Mouse (Mus musculus) neural tube, embryonic 11.5 days (tissue): ENCODE results near the gene Igf2bp2. TPM values are rescaled to one million over a fixed set of nuclear protein-coding genes. Genes with fewer than 3 reads are reported as not detected.

Experiments used
- ATAC-seq: fragments of 200-750 bp; cut with Nextera tagmentation; 2 replicates; pipeline ENCODE4 v1.8.0; 2017; ENCODE audit warnings: moderate number of reproducible peaks, mild to moderate bottlenecking, moderate TSS enrichment, moderate library complexity; ENCODE audit not compliant: insufficient read depth, low FRiP score, low TSS enrichment
- DNase-seq: peaks from one replicate; pipeline ENCODE4 v3.0.0-alpha.2; 2015; ENCODE audit warnings: low spot score
- H3K27ac ChIP-seq: fragments of 300-500 bp; sonication (generic); 2 replicates; pipeline ENCODE4 v1.5.1; 2014; ENCODE audit warnings: low read depth, mild to moderate bottlenecking, low read length
- H3K27me3 ChIP-seq: fragments of 300-500 bp; sonication (generic); 2 replicates; pipeline ENCODE4 v1.6.1; 2014; ENCODE audit warnings: mild to moderate bottlenecking, low read length, mixed read lengths; ENCODE audit not compliant: control insufficient read depth, insufficient read depth
- H3K36me3 ChIP-seq: fragments of 300-500 bp; sonication (generic); 2 replicates; pipeline ENCODE4 v1.6.1; 2014; ENCODE audit warnings: mild to moderate bottlenecking, low read length, moderate library complexity, mixed read lengths; ENCODE audit not compliant: control insufficient read depth, insufficient read depth
- H3K4me1 ChIP-seq: fragments of 300-500 bp; sonication (generic); 2 replicates; pipeline ENCODE4 v1.6.1; 2014; ENCODE audit warnings: low read length, mixed read lengths; ENCODE audit not compliant: control insufficient read depth, insufficient read depth
- H3K4me2 ChIP-seq: fragments of 300-500 bp; sonication (generic); 2 replicates; pipeline ENCODE4 v1.6.1; 2014; ENCODE audit warnings: low read depth, mild to moderate bottlenecking, moderate library complexity
- H3K4me3 ChIP-seq: fragments of 300-500 bp; sonication (generic); 2 replicates; pipeline ENCODE4 v1.5.1; 2014; ENCODE audit warnings: low read depth, low read length
- H3K9ac ChIP-seq: fragments of 300-500 bp; sonication (generic); 2 replicates; pipeline ENCODE4 v1.6.1; 2014; ENCODE audit warnings: mild to moderate bottlenecking, low read length
- H3K9me3 ChIP-seq: fragments of 300-500 bp; sonication (generic); 2 replicates; pipeline ENCODE4 v1.6.1; 2016; ENCODE audit warnings: low read length; ENCODE audit not compliant: control insufficient read depth
- WGBS: fragments of 180-500 bp; shearing (Covaris S2); extraction: QIAGEN DNeasy Blood & Tissue Kit; methylation state at CpG from one replicate; pipeline ENCODE4 v1.1.7; 2014; 5-methylcytosine and 5-hydroxymethylcytosine counted together
- polyA plus RNA-seq: library from polyadenylated mRNA; unstranded; fragments of >200 nt; fragmentation: Nextera tagmentation; extraction: Ambion mirVana; gene quantifications from 2 replicates; pipeline ENCODE4 v1.2.1, GENCODE M21; 2014

The Igf2bp2 gene
- 141 and 143 TPM in 2 replicates for polyA plus RNA-seq

DNA sequence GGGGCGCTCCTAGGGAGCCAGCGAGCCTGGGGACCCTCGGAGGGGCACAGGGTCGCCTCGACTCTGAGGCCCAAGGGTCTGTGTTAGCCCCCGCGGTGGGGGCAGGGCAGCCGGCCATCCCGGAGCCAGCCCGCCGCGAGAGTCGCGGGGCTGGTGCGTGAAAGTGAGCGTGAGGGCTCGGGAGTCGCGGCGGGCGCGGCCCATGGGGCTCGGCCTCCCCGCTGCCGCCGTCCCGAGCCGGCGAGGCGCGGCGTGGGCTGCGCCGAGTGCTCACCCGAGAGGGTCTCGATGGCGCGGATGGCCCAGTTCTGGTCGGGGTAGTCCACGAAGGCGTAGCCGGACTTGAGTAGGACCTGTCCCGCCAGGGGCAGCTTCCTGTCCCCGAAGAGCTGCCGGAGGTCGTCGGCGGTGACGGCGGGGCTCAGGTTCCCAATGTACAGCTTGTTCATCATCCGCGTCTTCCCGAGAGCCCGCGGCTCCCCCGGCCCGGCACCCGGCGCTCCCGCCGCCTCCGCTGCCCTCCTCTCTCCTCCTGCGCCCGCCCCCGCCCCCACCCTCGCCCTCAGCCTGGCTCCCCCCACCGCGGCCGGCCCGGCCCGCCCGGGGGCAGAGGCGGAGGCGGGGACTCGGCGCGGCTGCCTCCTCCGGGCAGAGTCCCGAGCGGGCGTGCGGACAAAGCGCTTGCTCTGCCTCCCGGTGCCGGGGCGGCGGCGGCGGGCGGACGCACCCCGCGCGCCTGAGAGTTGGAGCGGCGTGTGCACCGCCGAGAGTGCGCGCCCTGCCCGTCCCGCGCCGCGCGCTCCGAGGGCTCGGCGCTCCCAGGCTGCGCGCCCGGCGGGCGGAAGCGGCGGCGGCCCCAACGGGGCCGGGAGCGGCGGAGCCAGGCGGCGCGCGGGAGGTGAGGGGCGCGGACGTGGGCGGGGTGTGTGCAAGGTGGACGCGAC lies at the start of gene Igf2bp2:
TSS of gene Igf2bp2 (minus strand) at position 788 of the 944 bp plus-strand sequence.
- under 1% methylated on average over 81 of the region's 131 CpGs for whole genome bisulfite sequencing

DNA sequence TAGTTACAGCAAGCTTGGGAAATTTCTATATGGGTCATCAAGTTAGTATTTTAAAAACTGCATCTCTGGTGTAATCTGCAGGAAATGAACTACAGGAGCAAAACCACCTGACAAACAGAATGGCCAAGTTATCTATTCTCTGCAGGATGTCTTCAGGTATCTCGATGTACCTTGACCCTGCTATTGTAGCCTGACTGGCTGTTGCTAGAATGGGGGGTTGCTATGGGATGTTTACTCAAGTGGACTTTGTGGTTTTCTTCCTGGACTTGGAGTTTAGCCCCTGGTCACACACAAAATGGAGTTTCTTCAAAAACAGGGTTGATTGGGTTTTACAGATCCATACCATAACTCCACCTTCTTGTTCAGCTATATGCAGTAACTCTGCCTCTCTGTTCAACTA lies 40.4 kb upstream of the Igf2bp2 start:
- no peak overlapping the region for H3K4me3 ChIP-seq
- no peaks in the 10 kb centered on the region for H3K27me3 ChIP-seq
- no peak overlapping the region for H3K9ac ChIP-seq
- DNase-seq (no peak), ATAC-seq (no peak)
- H3K4me2 ChIP-seq: no peak overlapping the region
- no peak overlapping the region for H3K27ac ChIP-seq
- no peaks in the 10 kb centered on the region for H3K36me3 ChIP-seq
- 88% methylated on average over 1 of the region's 1 CpGs for WGBS
- no peaks in the 10 kb centered on the region for H3K9me3 ChIP-seq
- H3K4me1 ChIP-seq: no peaks in the 10 kb centered on the region

More for the DNA sequence above, at the start of gene Igf2bp2:
- DNase-seq (peak; percentile 82), ATAC-seq (peak; percentile 75)
- Histone ChIP-seq H3K9me3 (no peaks in the 10 kb centered on the region), H3K4me1 (peaks cover 7% of the 10 kb centered on the region; the same call in 1 of the 2 replicates), H3K4me3 (peak within 1 kb of the TSS; percentile 99), H3K36me3 (no peaks in the 10 kb centered on the region), H3K4me2 (peak within 1 kb of the TSS; percentile 91), H3K9ac (peak within 1 kb of the TSS; percentile 94), H3K27me3 (no peaks in the 10 kb centered on the region), H3K27ac (peak within 1 kb of the TSS; percentile 91)

DNA sequence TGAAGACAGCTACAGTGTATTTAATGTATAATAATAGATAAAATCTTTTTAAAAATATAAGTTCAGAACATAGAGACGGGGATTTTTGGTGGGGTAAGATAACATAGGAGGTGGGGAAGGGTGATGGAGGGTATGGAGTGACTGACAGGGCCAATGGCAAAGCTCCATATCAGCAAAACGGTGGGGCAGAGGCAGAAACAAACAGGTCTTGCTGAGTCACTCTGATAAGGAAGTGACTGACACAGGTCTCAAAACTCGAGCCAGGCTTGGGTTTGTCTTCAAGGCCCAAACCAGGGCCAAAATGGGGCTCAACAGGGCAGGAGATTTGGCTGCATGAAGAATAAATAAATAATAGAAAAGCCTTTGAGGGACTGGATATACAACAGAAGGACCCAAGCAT lies 38.8 kb upstream of the Igf2bp2 start:
- no peak overlapping the region for H3K4me2 ChIP-seq
- DNase-seq (no peak), ATAC-seq (no peak)
- H3K36me3 ChIP-seq: no peaks in the 10 kb centered on the region
- H3K9me3 ChIP-seq: no peaks in the 10 kb centered on the region
- no peak overlapping the region for H3K4me3 ChIP-seq
- H3K27me3 ChIP-seq: no peaks in the 10 kb centered on the region
- no peaks in the 10 kb centered on the region for H3K4me1 ChIP-seq
- no peak overlapping the region for H3K27ac ChIP-seq
- WGBS: 71% methylated on average over 3 of the region's 3 CpGs
- H3K9ac ChIP-seq: no peak overlapping the region

DNA sequence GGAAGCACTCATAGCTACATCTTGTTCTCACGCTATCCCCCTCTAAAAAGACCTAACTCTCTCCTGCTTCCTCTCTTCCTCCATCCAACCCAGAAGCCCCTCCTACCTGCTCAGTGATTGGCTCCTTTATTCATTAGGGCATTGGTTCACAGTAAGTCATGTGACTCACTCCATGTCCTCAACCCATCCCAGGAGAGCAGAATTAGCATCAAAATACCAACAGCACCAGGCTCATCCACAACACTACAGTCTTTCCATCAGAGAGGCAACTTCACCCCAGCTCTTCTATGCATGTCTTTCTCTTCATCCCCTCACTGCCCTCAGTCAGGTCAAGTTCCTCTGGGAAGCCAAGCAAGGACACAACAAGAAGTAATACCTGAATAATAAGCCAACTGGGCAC lies 37.4 kb upstream of the Igf2bp2 start:
- DNase-seq (no peak), ATAC-seq (no peak)
- H3K4me3 ChIP-seq: no peak overlapping the region
- no peak overlapping the region for H3K9ac ChIP-seq
- no peaks in the 10 kb centered on the region for H3K36me3 ChIP-seq
- no peak overlapping the region for H3K4me2 ChIP-seq
- H3K27ac ChIP-seq: no peak overlapping the region
- WGBS: 39% methylated on average over 1 of the region's 1 CpGs
- no peaks in the 10 kb centered on the region for H3K27me3 ChIP-seq
- no peaks in the 10 kb centered on the region for H3K4me1 ChIP-seq
- no peaks in the 10 kb centered on the region for H3K9me3 ChIP-seq

DNA sequence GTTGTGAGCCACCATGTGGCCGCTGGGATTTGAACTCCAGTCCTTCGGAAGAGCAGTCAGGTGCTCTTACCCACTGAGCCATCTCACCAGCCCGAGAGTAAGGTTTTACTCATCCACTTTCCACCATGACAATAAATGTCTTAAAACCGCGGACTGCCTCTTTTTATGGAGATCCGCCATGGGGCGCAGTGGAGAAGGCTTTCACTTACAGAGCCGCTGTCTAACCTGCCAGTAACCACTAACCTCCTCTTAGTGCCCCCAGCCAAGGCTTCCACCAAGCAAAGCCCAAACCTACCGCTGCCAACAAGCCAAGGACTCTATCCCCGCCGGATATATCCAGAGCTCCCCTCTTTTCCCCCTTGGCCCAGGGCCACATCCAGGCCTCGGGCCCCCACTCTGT lies 24.3 kb upstream of the Igf2bp2 start:
- 84% methylated on average over 12 of the region's 12 CpGs for WGBS
- H3K27ac ChIP-seq: no peak overlapping the region
- ATAC-seq (no peak), DNase-seq (no peak)
- H3K4me2 ChIP-seq: no peak overlapping the region
- H3K9me3 ChIP-seq: no peaks in the 10 kb centered on the region
- H3K36me3 ChIP-seq: no peaks in the 10 kb centered on the region
- no peaks in the 10 kb centered on the region for H3K27me3 ChIP-seq
- no peaks in the 10 kb centered on the region for H3K4me1 ChIP-seq
- no peak overlapping the region for H3K9ac ChIP-seq
- no peak overlapping the region for H3K4me3 ChIP-seq

DNA sequence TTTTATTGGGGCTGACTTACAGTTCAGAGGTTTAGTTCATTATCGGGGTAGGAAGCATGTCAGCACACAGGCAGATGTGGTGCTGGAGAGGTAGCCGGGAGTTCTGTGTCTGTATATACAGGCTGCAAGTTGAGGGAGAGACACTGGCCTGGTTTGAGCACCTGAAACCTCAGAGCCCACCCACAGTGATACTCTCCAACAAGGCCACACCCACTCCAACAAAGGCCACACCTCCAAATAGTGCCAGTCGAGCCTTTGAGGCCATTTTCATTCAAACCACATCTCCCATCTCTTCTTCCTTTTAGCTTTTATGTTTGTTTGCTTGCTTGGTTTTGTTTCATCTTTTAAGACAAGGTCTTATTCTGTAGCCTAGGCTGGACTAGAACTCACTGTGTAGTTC lies 22.3 kb upstream of the Igf2bp2 start:
- Histone ChIP-seq H3K36me3 (no peaks in the 10 kb centered on the region), H3K4me3 (no peak overlapping the region), H3K9ac (no peak overlapping the region), H3K27ac (no peak overlapping the region), H3K27me3 (no peaks in the 10 kb centered on the region), H3K4me1 (no peaks in the 10 kb centered on the region), H3K4me2 (no peak overlapping the region), H3K9me3 (no peaks in the 10 kb centered on the region)
- WGBS: 85% methylated on average over 3 of the region's 3 CpGs
- ATAC-seq: no peak
- DNase-seq: no peak

DNA sequence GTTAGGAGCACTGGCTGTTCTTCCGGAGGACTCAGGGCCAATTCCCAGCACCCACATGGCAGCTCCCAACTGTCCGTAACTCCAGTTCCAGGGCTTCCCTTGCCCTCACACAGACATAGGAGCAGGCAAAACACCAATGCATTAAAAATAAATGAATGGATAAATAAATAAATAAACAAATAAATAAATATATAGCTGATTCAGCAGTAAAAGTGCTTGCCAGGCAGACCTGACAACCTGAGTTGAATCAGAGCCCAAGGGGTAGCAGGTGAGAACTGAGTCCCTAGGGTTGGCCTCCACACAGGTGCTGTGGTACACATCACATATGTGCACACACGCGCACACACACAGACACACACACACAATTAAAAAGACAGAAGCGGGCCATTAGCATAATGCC lies 21.0 kb upstream of the Igf2bp2 start:
- H3K4me2 ChIP-seq: no peak overlapping the region
- no peaks in the 10 kb centered on the region for H3K4me1 ChIP-seq
- H3K9ac ChIP-seq: no peak overlapping the region
- no peaks in the 10 kb centered on the region for H3K27me3 ChIP-seq
- H3K36me3 ChIP-seq: no peaks in the 10 kb centered on the region
- ATAC-seq: no peak
- no peaks in the 10 kb centered on the region for H3K9me3 ChIP-seq
- H3K27ac ChIP-seq: no peak overlapping the region
- DNase-seq: no peak
- no peak overlapping the region for H3K4me3 ChIP-seq
- WGBS: 96% methylated on average over 5 of the region's 5 CpGs

DNA sequence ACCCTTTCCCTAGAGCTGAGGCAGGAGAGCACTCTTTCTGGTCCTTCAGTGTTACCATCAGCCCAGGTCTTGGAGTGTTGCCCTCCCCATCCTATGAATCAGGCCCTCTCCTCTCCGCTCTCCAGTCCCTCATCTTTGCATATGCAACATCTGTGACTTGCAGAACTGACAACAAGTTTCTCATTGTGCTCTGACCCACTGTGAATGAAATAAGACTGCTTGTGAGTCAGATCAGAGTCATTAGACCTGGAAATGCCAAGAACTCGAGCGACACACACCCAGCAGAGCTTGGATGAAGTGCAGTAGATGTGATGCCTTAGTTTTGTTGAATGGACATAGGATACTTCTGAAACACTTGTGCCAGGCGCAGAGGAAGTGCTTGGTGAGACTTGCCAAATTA lies 19.2 kb upstream of the Igf2bp2 start:
- Histone ChIP-seq H3K27ac (no peak overlapping the region), H3K4me2 (no peak overlapping the region), H3K9me3 (no peaks in the 10 kb centered on the region), H3K36me3 (no peaks in the 10 kb centered on the region), H3K4me3 (no peak overlapping the region), H3K9ac (no peak overlapping the region), H3K27me3 (no peaks in the 10 kb centered on the region), H3K4me1 (no peaks in the 10 kb centered on the region)
- DNase-seq (no peak), ATAC-seq (no peak)
- WGBS: 86% methylated on average over 4 of the region's 4 CpGs

DNA sequence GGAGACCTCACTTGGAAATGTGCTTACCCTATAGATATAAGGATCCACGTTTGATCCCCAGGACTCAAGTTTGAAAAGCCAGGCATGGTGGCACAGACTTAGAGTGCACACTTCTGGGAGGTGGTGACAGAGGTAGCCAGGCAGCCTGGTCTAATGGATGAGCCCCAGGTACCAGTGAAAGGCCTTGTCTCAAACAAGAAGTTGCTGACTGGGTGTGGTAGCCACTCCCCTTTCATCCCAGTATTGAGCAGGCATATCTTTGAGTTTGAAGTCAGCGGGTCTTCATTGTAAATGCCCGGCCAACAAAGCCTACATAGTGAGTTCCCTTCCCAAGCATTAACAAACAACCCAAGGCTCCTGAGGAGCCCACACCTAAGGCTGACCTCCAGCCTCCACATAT lies 15.7 kb upstream of the Igf2bp2 start:
- H3K4me3 ChIP-seq: no peak overlapping the region
- no peaks in the 10 kb centered on the region for H3K9me3 ChIP-seq
- no peak overlapping the region for H3K9ac ChIP-seq
- H3K36me3 ChIP-seq: no peaks in the 10 kb centered on the region; the same call in 1 of the 2 replicates
- no peak for ATAC-seq
- no peak overlapping the region for H3K27ac ChIP-seq
- H3K4me1 ChIP-seq: no peaks in the 10 kb centered on the region
- no peak for DNase-seq
- H3K4me2 ChIP-seq: no peak overlapping the region
- 67% methylated on average over 3 of the region's 3 CpGs for WGBS
- H3K27me3 ChIP-seq: no peaks in the 10 kb centered on the region
